ENCODE assay signal across 17 mouse cellular contexts in genomic region chrX:145510675-145511074, GRCm38 (mm10).
"Had no signal": no experiment of that assay in that cellular context is flagged by ENCODE, and none has a peak within 500 bp of the region (broad histone marks: within the 10 kb centered on the region; RNA-seq: fewer than 3 reads in every experiment).

No protein-coding gene starts in this region.

- H3K9ac ChIP-seq: hindbrain, embryonic 14.5 days; intestine, embryonic 15.5 days; limb, embryonic 15.5 days; liver, embryonic 12.5 days; lung, embryonic 14.5 days; neural tube, embryonic 15.5 days had no signal

- H3K27me3 ChIP-seq: intestine, embryonic 15.5 days; limb, embryonic 15.5 days; liver, embryonic 12.5 days; neural tube, embryonic 15.5 days had no signal

- H3K27ac ChIP-seq: hindbrain, embryonic 14.5 days; intestine, embryonic 15.5 days; left cerebral cortex, adult 2 months; limb, embryonic 15.5 days; liver, embryonic 12.5 days; midbrain, embryonic 10.5 days; neural tube, embryonic 15.5 days had no signal

- ATAC-seq: intestine, embryonic 15.5 days; liver, embryonic 12.5 days had no signal

- H3K4me1 ChIP-seq: intestine, embryonic 15.5 days; limb, embryonic 15.5 days; liver, embryonic 12.5 days; neural tube, embryonic 15.5 days had no signal

- H3K4me3 ChIP-seq: intestine, embryonic 15.5 days; left cerebral cortex, adult 2 months; limb, embryonic 15.5 days; liver, embryonic 12.5 days; midbrain, embryonic 10.5 days; myocyte; neural tube, embryonic 15.5 days had no signal

- H3K4me2 ChIP-seq: hindbrain, embryonic 14.5 days; intestine, embryonic 15.5 days; limb, embryonic 15.5 days; liver, embryonic 12.5 days; lung, embryonic 14.5 days; neural tube, embryonic 15.5 days had no signal

- H3K9me3 ChIP-seq: intestine, embryonic 15.5 days; limb, embryonic 15.5 days; liver, embryonic 12.5 days; midbrain, embryonic 10.5 days; neural tube, embryonic 15.5 days had no signal

- DNase-seq: lung, embryonic 14.5 days; lung, postnatal 10 days; lung, postnatal 4 days; midbrain, embryonic 14.5 days; right cerebral cortex, adult 18-20 months; right cerebral cortex, postnatal 4 days; spleen, adult 18-20 months; thymus, adult 2 months; thymus, postnatal 36 days had no signal

- H3K36me3 ChIP-seq: intestine, embryonic 15.5 days; limb, embryonic 15.5 days; liver, embryonic 12.5 days; midbrain, embryonic 10.5 days; neural tube, embryonic 15.5 days had no signal
